Mouse (Mus musculus) lung, postnatal 0 days (tissue): Measurements from ENCODE around the gene 9430097D07Rik. TPM values are rescaled to one million over a fixed set of nuclear protein-coding genes. Genes with fewer than 3 reads are reported as not detected.

ENCODE experiments used
- ATAC-seq: fragments of 200-750 bp; cut with Nextera tagmentation; 2 replicates; pipeline ENCODE4 v1.8.0; 2017; ENCODE audit warnings: moderate library complexity
- DNase-seq: peaks from one replicate; pipeline ENCODE4 v3.0.0-alpha.2; 2016; ENCODE audit warnings: low spot score
- H3K27ac ChIP-seq: fragments of 300-500 bp; sonication (generic); 2 replicates; pipeline ENCODE4 v1.5.1; 2014; ENCODE audit warnings: antibody characterized with exemption, mild to moderate bottlenecking, low read length, mixed read lengths
- H3K27me3 ChIP-seq: fragments of 300-500 bp; sonication (generic); replicated peaks from 2 replicates; pipeline ENCODE4 v1.6.1; 2014; ENCODE audit warnings: low read length, mixed read lengths; ENCODE audit not compliant: insufficient read depth
- H3K36me3 ChIP-seq: fragments of 300-500 bp; sonication (generic); 2 replicates; pipeline ENCODE4 v1.6.1; 2014; ENCODE audit warnings: low read length, mixed read lengths; ENCODE audit not compliant: insufficient read depth
- H3K4me1 ChIP-seq: fragments of 300-500 bp; sonication (generic); 2 replicates; pipeline ENCODE4 v1.6.1; 2014; ENCODE audit warnings: antibody characterized with exemption, low read depth, low read length, mixed read lengths; ENCODE audit not compliant: insufficient read depth
- H3K4me2 ChIP-seq: fragments of 300-500 bp; sonication (generic); replicated peaks from 2 replicates; pipeline ENCODE4 v1.6.1; 2014; ENCODE audit warnings: low read depth, mild to moderate bottlenecking, low read length, moderate library complexity, mixed read lengths
- H3K4me3 ChIP-seq: fragments of 300-500 bp; sonication (generic); 2 replicates; pipeline ENCODE4 v1.5.1; 2014; ENCODE audit warnings: low read depth, low read length
- H3K9ac ChIP-seq: fragments of 300-500 bp; sonication (generic); replicated peaks from 2 replicates; pipeline ENCODE4 v1.6.1; 2014; ENCODE audit warnings: low read depth, mild to moderate bottlenecking
- H3K9me3 ChIP-seq: fragments of 300-500 bp; sonication (generic); 2 replicates; pipeline ENCODE4 v1.6.1; 2016; ENCODE audit warnings: low read length, mixed read lengths
- CTCF ChIP-seq: IDR thresholded peaks from 2 replicates; pipeline ENCODE4 v1.5.1; 2016; ENCODE audit warnings: antibody characterized with exemption, mild to moderate bottlenecking
- EP300 ChIP-seq: IDR thresholded peaks from 2 replicates; pipeline ENCODE4 v1.6.1; 2016; ENCODE audit warnings: antibody characterized with exemption, mild to moderate bottlenecking, control low read depth
- WGBS: fragments of 180-500 bp; shearing (Covaris S2); extraction: QIAGEN DNeasy Blood & Tissue Kit; methylation state at CpG from one replicate; pipeline ENCODE4 v1.1.7; 2014; 5-methylcytosine and 5-hydroxymethylcytosine counted together
- polyA plus RNA-seq: library from polyadenylated mRNA; unstranded; fragments of >200 nt; fragmentation: Nextera tagmentation; extraction: Ambion mirVana; gene quantifications from 2 replicates; pipeline ENCODE4 v1.2.1, GENCODE M21; 2015

9430097D07Rik gene
- polyA plus RNA-seq, 1 experiment from 2014 or later = not detected

DNA sequence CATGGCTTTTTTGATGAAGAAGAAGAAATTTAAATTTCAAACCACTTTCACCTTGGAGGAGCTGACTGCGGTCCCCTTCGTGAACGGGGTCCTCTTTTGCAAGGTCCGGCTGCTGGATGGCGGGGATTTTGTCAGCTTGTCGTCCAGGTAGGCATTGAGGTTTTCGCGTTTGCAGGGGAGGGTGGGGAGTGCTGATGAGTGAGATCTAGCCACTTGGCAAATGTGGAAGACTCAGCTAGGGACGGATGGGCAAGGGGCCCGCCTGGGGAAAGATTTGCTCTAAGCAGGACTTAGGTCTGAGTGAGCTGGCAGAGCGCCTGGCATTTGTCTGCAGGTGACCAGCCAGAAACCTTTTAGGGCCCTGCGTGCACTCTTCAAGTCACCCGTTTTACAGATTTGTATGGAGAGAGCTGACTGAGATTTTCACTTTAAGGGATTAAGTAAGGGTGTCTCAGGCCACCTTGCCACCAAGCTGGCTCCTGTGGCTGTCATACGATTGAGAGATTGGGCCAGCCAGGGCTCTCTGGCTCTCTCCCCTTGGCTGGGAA, 39.3 kb downstream of the 9430097D07Rik start:
- ATAC-seq = no peak
- Histone ChIP-seq H3K4me2 (peak overlapping the region; percentile 87), H3K27me3 (no peaks in the 10 kb centered on the region), H3K27ac (peak overlapping the region; percentile 97), H3K4me1 (peaks cover 29% of the 10 kb centered on the region), H3K9ac (peak overlapping the region; percentile 86), H3K36me3 (no peaks in the 10 kb centered on the region), H3K9me3 (no peaks in the 10 kb centered on the region), H3K4me3 (peak overlapping the region; percentile 85)
- peak; percentile 35 for DNase-seq
- TF ChIP-seq CTCF = no peak
- no peak for TF ChIP-seq EP300
- WGBS = under 1% methylated on average over 14 of the region's 14 CpGs

GRCm38 (mm10) chr2:32535501-32535991, 39.9 kb downstream of the 9430097D07Rik start:
- Histone ChIP-seq H3K27ac (peak overlapping the region; percentile 97), H3K4me2 (peak overlapping the region; percentile 87), H3K27me3 (no peaks in the 10 kb centered on the region), H3K9me3 (no peaks in the 10 kb centered on the region), H3K36me3 (no peaks in the 10 kb centered on the region), H3K4me3 (peak overlapping the region; percentile 85), H3K9ac (peak overlapping the region; percentile 86), H3K4me1 (peaks cover 29% of the 10 kb centered on the region)
- peak; percentile 80 for DNase-seq
- under 1% methylated on average over 40 of the region's 56 CpGs for WGBS
- TF ChIP-seq EP300 = no peak
- TF ChIP-seq CTCF = no peak
- peak; percentile 76 for ATAC-seq

DNA sequence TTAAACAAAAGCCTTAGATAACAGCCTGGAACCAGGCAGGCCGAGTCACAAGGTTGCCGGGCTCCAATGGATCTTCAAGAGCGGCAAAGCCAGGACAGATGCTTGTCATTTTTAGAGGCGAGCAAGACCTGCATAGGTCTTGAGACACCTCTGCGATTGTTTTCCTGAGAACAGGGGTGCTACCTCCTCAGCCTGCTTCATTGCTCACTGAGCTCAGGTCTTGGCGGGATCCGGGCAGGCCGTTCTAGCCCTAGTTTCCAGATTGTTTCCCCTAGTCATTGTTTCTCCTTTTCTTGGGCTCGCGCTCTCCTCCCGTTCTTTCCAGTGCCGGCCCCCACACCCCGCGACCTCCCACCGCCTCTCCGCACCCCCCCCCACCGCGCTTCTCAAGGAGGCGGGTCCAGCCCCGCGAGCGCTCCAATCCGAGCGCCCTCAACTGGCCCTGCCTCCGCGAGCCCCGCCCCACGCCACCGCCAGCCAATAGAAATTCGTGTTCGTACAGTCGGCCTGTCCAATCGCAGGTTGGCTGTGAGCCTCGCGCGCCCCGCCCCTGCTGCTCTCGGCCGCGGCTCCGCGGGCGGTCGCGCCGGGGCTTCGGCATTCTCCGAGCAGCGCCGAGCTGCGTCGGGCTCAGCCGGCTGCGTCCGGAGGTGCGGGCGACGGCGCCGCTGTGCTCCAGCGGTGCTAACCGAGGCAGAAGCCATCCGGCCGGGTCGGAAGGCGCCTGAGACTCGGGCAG, 40.6 kb downstream of the 9430097D07Rik start, which contains the start of gene Fam102a:
TSS of gene Fam102a (plus strand) at position 600 of the 739 bp plus-strand sequence.
- Histone ChIP-seq H3K4me2 (peak within 1 kb of the TSS; percentile 87), H3K9me3 (no peaks in the 10 kb centered on the region), H3K4me3 (peak within 1 kb of the TSS; percentile 85), H3K27ac (peak within 1 kb of the TSS; percentile 97), H3K9ac (peak within 1 kb of the TSS; percentile 86), H3K36me3 (no peaks in the 10 kb centered on the region), H3K4me1 (peaks cover 29% of the 10 kb centered on the region), H3K27me3 (no peaks in the 10 kb centered on the region)
- DNase-seq = peak; percentile 98
- under 1% methylated on average over 57 of the region's 67 CpGs for WGBS
- TF ChIP-seq CTCF = no peak
- TF ChIP-seq EP300 = no peak
- ATAC-seq = peak; percentile 94

DNA sequence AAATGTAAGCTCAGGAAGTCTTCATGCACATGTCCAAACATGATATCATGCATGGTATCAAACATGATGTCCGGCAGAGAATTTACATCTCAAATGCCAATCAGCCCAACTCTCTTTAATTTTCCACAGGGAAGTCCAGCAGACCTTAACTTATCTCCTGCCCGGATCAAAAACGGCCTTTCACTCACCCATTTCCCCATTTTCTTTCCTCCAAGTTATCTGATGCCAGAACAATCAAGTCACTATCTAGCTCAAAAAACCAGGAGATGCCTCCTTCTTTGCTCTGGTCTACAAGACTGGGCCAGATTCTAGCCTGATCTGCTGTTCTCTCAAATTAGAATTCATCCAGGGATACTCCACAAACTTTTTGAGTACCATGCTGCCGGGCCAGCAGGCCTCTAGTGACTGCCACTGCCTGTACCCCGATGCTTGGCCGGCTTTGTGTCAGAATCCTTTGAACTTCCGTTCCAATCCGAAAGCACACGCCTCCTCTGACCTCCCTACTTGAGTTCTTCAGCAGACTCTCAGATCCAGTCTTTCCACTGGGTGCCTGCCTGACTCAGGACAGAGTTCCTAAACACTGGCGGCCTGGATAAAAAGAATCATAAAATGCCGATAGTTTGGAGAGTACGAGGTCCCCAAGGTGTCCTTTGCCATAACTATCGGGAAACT, 41.3 kb downstream of the 9430097D07Rik start:
- H3K4me1 ChIP-seq = peaks cover 29% of the 10 kb centered on the region

DNA sequence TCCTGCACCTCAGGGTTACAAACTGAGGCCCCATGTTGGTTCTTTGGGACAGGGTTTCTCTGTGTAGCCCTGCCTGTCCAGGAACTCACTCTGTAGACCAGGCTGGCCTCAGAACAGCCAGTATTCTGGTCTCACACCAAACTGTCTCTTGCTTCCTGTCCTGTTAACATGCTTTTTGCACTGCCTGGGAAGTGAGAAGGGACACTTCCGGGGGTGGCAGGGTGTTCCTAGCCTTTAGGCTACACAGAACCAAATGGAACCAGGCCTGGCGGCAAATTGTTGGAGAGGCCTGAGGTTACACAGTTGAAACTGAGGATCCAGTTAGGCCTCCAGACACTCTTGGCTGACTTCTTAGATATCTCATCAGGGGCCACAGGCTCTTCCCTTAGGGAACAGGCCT, 42.3 kb downstream of the 9430097D07Rik start:
- Histone ChIP-seq H3K4me2 (no peak overlapping the region), H3K9me3 (no peaks in the 10 kb centered on the region), H3K27ac (no peak overlapping the region), H3K9ac (no peak overlapping the region), H3K4me3 (no peak overlapping the region), H3K36me3 (no peaks in the 10 kb centered on the region), H3K27me3 (no peaks in the 10 kb centered on the region), H3K4me1 (peaks cover 21% of the 10 kb centered on the region)
- 94% methylated on average over 2 of the region's 2 CpGs for WGBS
- ATAC-seq = no peak
- no peak for DNase-seq
- no peak for TF ChIP-seq CTCF
- no peak for TF ChIP-seq EP300

More for the DNA sequence above, 41.3 kb downstream of the 9430097D07Rik start:
- Histone ChIP-seq H3K36me3 (no peaks in the 10 kb centered on the region), H3K4me3 (peak overlapping the region; percentile 85), H3K27ac (peak overlapping the region; percentile 97), H3K9me3 (no peaks in the 10 kb centered on the region), H3K9ac (peak overlapping the region; percentile 44; the same call in 1 of the 2 replicates), H3K4me2 (peak overlapping the region; percentile 87), H3K27me3 (no peaks in the 10 kb centered on the region)
- TF ChIP-seq CTCF = no peak
- TF ChIP-seq EP300 = no peak
- ATAC-seq (peak; percentile 19), DNase-seq (peak; percentile 86)
- whole genome bisulfite sequencing = 4% methylated on average over 13 of the region's 13 CpGs

GRCm38 (mm10) chr2:32530479-32530878, 45.0 kb downstream of the 9430097D07Rik start:
- no peaks in the 10 kb centered on the region for H3K27me3 ChIP-seq
- no peak overlapping the region for H3K4me2 ChIP-seq
- TF ChIP-seq CTCF = no peak
- no peak for TF ChIP-seq EP300
- peaks cover 4% of the 10 kb centered on the region; the same call in 1 of the 2 replicates for H3K4me1 ChIP-seq
- DNase-seq (no peak), ATAC-seq (no peak)
- no peak overlapping the region for H3K27ac ChIP-seq
- no peak overlapping the region for H3K4me3 ChIP-seq
- 80% methylated on average over 2 of the region's 2 CpGs for WGBS
- no peaks in the 10 kb centered on the region for H3K36me3 ChIP-seq
- H3K9me3 ChIP-seq = no peaks in the 10 kb centered on the region
- no peak overlapping the region for H3K9ac ChIP-seq
